Mouse (Mus musculus) left cerebral cortex, adult 9 months (tissue): Measurements from ENCODE around the gene Adra1d.

Source experiments
- DNase-seq, 2 experiments: peaks; one replicate each; pipeline ENCODE4 v3.0.0; 2022; ENCODE audit warnings: low spot score in 2 of 2

Gene Adra1d

GRCm38 (mm10) chr2:131496125-131496820 is 65.8 kb downstream of the Adra1d start:
- DNase-seq, result no peak
